Mouse (Mus musculus): ENCODE measurements around the gene Gm17018. TPM values are rescaled to one million over a fixed set of nuclear protein-coding genes. Genes with fewer than 3 reads are reported as not detected.

The Gm17018 gene
- total and polyA plus RNA-seq, 2 experiments = 3.0 to 6.0 TPM

GRCm38 (mm10) chr19:45602606-45603005 is 42.2 kb downstream of the Gm17018 start:
- Histone ChIP-seq H3K4me3 (ENCODE audit: insufficient read depth, low read depth, low read length) (no peak overlapping the region), H3K9ac (ENCODE audit: low read depth, low read length) (no peak overlapping the region), H3K27me3 (ENCODE audit: control insufficient read depth, insufficient read depth, low read length) (no peaks in the 10 kb centered on the region), H3K36me3 (ENCODE audit: control insufficient read depth, insufficient read depth, low read length) (no peaks in the 10 kb centered on the region), H3K79me2 (ENCODE audit: control insufficient read depth, insufficient read depth, low read length) (no peaks in the 10 kb centered on the region; the same call in 1 of the 2 replicates), H3K27ac (replicated peaks; ENCODE audit: insufficient read depth, low read depth, low read length) (no peak overlapping the region), H3K4me1 (ENCODE audit: control insufficient read depth, insufficient read depth, low read length) (no peaks in the 10 kb centered on the region)
- 91% methylated on average over 5 of the region's 5 CpGs for WGBS
- TF ChIP-seq CTCF (IDR thresholded peaks at IDR 0.05; ENCODE audit: low read depth, low read length) (no peak), POLR2A (IDR thresholded peaks at IDR 0.05; ENCODE audit: extremely low read depth, insufficient read depth, low read length) (no peak)
- DNase-seq (ENCODE audit: extremely low read depth, low read depth, low spot score) = no peak

GRCm38 (mm10) chr19:45606701-45607100 is 46.3 kb downstream of the Gm17018 start:
- 96% methylated on average over 4 of the region's 4 CpGs for WGBS
- H3K4me1 ChIP-seq (ENCODE audit: control insufficient read depth, insufficient read depth, low read length) = no peaks in the 10 kb centered on the region
- H3K27me3 ChIP-seq (ENCODE audit: control insufficient read depth, insufficient read depth, low read length) = no peaks in the 10 kb centered on the region
- no peaks in the 10 kb centered on the region for H3K79me2 ChIP-seq (ENCODE audit: control insufficient read depth, insufficient read depth, low read length)
- H3K4me3 ChIP-seq (ENCODE audit: insufficient read depth, low read depth, low read length) = no peak overlapping the region
- no peak for TF ChIP-seq POLR2A (IDR thresholded peaks at IDR 0.05; ENCODE audit: extremely low read depth, insufficient read depth, low read length)
- TF ChIP-seq CTCF (IDR thresholded peaks at IDR 0.05; ENCODE audit: low read depth, low read length) = no peak
- no peaks in the 10 kb centered on the region for H3K36me3 ChIP-seq (ENCODE audit: control insufficient read depth, insufficient read depth, low read length)
- no peak overlapping the region for H3K9ac ChIP-seq (ENCODE audit: low read depth, low read length)
- H3K27ac ChIP-seq (replicated peaks; ENCODE audit: insufficient read depth, low read depth, low read length) = no peak overlapping the region
- no peak for DNase-seq (ENCODE audit: extremely low read depth, low read depth, low spot score)

- H3K36me3 ChIP-seq (ENCODE audit: control insufficient read depth, insufficient read depth, low read length) = no peaks in the 10 kb centered on the region
- no peaks in the 10 kb centered on the region for H3K79me2 ChIP-seq (ENCODE audit: control insufficient read depth, insufficient read depth, low read length)
- DNase-seq (ENCODE audit: extremely low read depth, low read depth, low spot score) = no peak
- no peaks in the 10 kb centered on the region for H3K4me1 ChIP-seq (ENCODE audit: control insufficient read depth, insufficient read depth, low read length)
- no peak overlapping the region for H3K4me3 ChIP-seq (ENCODE audit: insufficient read depth, low read depth, low read length)
- 92% methylated on average over 7 of the region's 7 CpGs for WGBS
- TF ChIP-seq POLR2A (IDR thresholded peaks at IDR 0.05; ENCODE audit: extremely low read depth, insufficient read depth, low read length) (no peak), CTCF (IDR thresholded peaks at IDR 0.05; ENCODE audit: low read depth, low read length) (no peak)
- H3K27ac ChIP-seq (replicated peaks; ENCODE audit: insufficient read depth, low read depth, low read length) = no peak overlapping the region
- H3K9ac ChIP-seq (ENCODE audit: low read depth, low read length) = no peak overlapping the region
- no peaks in the 10 kb centered on the region for H3K27me3 ChIP-seq (ENCODE audit: control insufficient read depth, insufficient read depth, low read length)
Measured at GRCm38 (mm10) chr19:45607479-45607878, 47.1 kb downstream of the Gm17018 start.

GRCm38 (mm10) chr19:45608648-45609339 is 48.4 kb downstream of the Gm17018 start:
- 93% methylated on average over 13 of the region's 13 CpGs for WGBS
- Histone ChIP-seq H3K27me3 (ENCODE audit: control insufficient read depth, insufficient read depth, low read length) (no peaks in the 10 kb centered on the region), H3K36me3 (ENCODE audit: control insufficient read depth, insufficient read depth, low read length) (no peaks in the 10 kb centered on the region), H3K79me2 (ENCODE audit: control insufficient read depth, insufficient read depth, low read length) (no peaks in the 10 kb centered on the region), H3K27ac (replicated peaks; ENCODE audit: insufficient read depth, low read depth, low read length) (no peak overlapping the region), H3K9ac (ENCODE audit: low read depth, low read length) (no peak overlapping the region), H3K4me1 (ENCODE audit: control insufficient read depth, insufficient read depth, low read length) (no peaks in the 10 kb centered on the region), H3K4me3 (ENCODE audit: insufficient read depth, low read depth, low read length) (no peak overlapping the region)
- no peak for DNase-seq (ENCODE audit: extremely low read depth, low read depth, low spot score)
- no peak for TF ChIP-seq CTCF (IDR thresholded peaks at IDR 0.05; ENCODE audit: low read depth, low read length)
- no peak for TF ChIP-seq POLR2A (IDR thresholded peaks at IDR 0.05; ENCODE audit: extremely low read depth, insufficient read depth, low read length)

- H3K79me2 ChIP-seq (ENCODE audit: control insufficient read depth, insufficient read depth, low read length) = no peaks in the 10 kb centered on the region
- no peak overlapping the region for H3K27ac ChIP-seq (replicated peaks; ENCODE audit: insufficient read depth, low read depth, low read length)
- H3K4me1 ChIP-seq (ENCODE audit: control insufficient read depth, insufficient read depth, low read length) = no peaks in the 10 kb centered on the region
- DNase-seq (ENCODE audit: extremely low read depth, low read depth, low spot score) = no peak
- TF ChIP-seq POLR2A (IDR thresholded peaks at IDR 0.05; ENCODE audit: extremely low read depth, insufficient read depth, low read length) = no peak
- no peak for TF ChIP-seq CTCF (IDR thresholded peaks at IDR 0.05; ENCODE audit: low read depth, low read length)
- no peaks in the 10 kb centered on the region for H3K36me3 ChIP-seq (ENCODE audit: control insufficient read depth, insufficient read depth, low read length)
- H3K9ac ChIP-seq (ENCODE audit: low read depth, low read length) = no peak overlapping the region
- no peak overlapping the region for H3K4me3 ChIP-seq (ENCODE audit: insufficient read depth, low read depth, low read length)
- WGBS = 96% methylated on average over 5 of the region's 5 CpGs
- no peaks in the 10 kb centered on the region for H3K27me3 ChIP-seq (ENCODE audit: control insufficient read depth, insufficient read depth, low read length)
Measured at GRCm38 (mm10) chr19:45610823-45611222, 50.4 kb downstream of the Gm17018 start.

GRCm38 (mm10) chr19:45614375-45614774 is 54.0 kb downstream of the Gm17018 start:
- Histone ChIP-seq H3K36me3 (ENCODE audit: control insufficient read depth, insufficient read depth, low read length) (no peaks in the 10 kb centered on the region), H3K79me2 (ENCODE audit: control insufficient read depth, insufficient read depth, low read length) (no peaks in the 10 kb centered on the region), H3K4me1 (ENCODE audit: control insufficient read depth, insufficient read depth, low read length) (no peaks in the 10 kb centered on the region), H3K9ac (ENCODE audit: low read depth, low read length) (no peak overlapping the region), H3K27me3 (ENCODE audit: control insufficient read depth, insufficient read depth, low read length) (no peaks in the 10 kb centered on the region), H3K4me3 (ENCODE audit: insufficient read depth, low read depth, low read length) (no peak overlapping the region), H3K27ac (replicated peaks; ENCODE audit: insufficient read depth, low read depth, low read length) (no peak overlapping the region)
- WGBS = 93% methylated on average over 8 of the region's 8 CpGs
- no peak for DNase-seq (ENCODE audit: extremely low read depth, low read depth, low spot score)
- TF ChIP-seq CTCF (IDR thresholded peaks at IDR 0.05; ENCODE audit: low read depth, low read length) (no peak), POLR2A (IDR thresholded peaks at IDR 0.05; ENCODE audit: extremely low read depth, insufficient read depth, low read length) (no peak)

Measured in liver, adult 2 months (tissue).